Mouse (Mus musculus) liver, embryonic 14.5 days (tissue): Measurements from ENCODE around the gene Dok3.

Source experiments
- CTCF ChIP-seq: IDR thresholded peaks from 2 replicates; pipeline ENCODE4 v1.5.1; 2016; ENCODE audit warnings: antibody characterized with exemption, low read depth, control low read depth
- EP300 ChIP-seq: IDR thresholded peaks from 2 replicates; pipeline ENCODE4 v1.6.1; 2016; ENCODE audit warnings: antibody characterized with exemption, low read depth

DNA sequence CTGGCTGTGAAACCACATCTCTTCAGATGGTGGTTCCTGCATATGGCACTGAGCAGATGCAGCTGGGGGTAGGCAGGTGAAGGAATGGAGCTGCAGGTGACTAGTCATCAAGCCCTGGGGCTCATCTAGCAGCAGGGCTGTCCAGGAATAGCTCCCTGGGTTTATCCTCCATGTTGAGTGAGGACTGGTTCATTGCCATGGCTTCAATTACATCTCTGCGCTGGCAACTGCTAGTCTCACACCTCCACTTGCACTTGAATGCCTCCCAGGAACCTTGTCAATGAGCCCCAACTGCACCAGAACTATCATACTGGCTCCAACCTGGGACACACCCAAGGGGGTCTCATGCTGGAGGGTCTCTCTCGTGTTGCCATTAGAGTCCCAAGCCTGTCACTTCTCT lies 18.8 kb upstream of the Dok3 start:
- no peak for TF ChIP-seq EP300
- TF ChIP-seq CTCF: no peak
